30 mouse cellular contexts compared by ENCODE assay signal in the genomic region with DNA sequence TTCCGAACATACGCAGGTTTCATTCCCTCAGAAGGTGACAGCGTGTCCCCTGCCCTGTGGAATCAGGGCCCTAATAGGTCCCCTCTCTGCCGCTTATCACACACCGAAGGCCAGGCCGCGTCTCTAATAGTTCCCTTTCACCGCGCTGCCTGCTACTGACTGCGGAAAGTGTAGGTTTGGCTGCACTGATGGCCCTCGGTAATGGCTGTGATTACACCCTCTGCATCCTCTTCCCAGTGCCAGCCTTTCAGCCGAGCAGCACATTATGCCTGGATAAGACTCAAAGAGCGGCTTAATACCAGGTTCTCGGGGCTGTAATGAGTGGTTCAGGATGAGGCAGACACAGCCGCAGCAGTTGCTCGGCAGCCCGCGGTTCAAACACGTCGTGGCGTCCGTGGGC. TPM values are rescaled to one million over a fixed set of nuclear protein-coding genes. Genes with fewer than 3 reads are reported as not detected.
A peak's percentile ranks its signal among the peaks of the same experiment; 100 is the strongest.
DNase-seq lines count a peak whose midpoint lies in the region; ATAC-seq and TF ChIP-seq lines count a peak whose summit lies in the region.
"Had no signal": no experiment of that assay in that cellular context is flagged by ENCODE, and none has a peak within 500 bp of the region (broad histone marks: within the 10 kb centered on the region; RNA-seq: fewer than 3 reads in every experiment).

No protein-coding gene starts in this region.

- H3K4me1 ChIP-seq in forebrain, embryonic 12.5 days = peaks cover 23% of the 10 kb centered on the region
- H3K4me1 ChIP-seq in forebrain, embryonic 11.5 days (replicated peaks; ENCODE audit: control insufficient read depth, insufficient read depth, low read length) = peaks cover 9% of the 10 kb centered on the region
- H3K4me1 ChIP-seq in ES-E14 (ENCODE audit: control insufficient read depth in 2 of 2, insufficient read depth in 2 of 2, low read length in 2 of 2, poor library complexity in 1 of 2) = no peaks in the 10 kb centered on the region
- peaks cover 27% of the 10 kb centered on the region for H3K4me1 ChIP-seq in forebrain, embryonic 14.5 days (ENCODE audit: control insufficient read depth, insufficient read depth, low read length)
- no peaks in the 10 kb centered on the region for H3K4me1 ChIP-seq in midbrain, embryonic 16.5 days (ENCODE audit: control insufficient read depth, insufficient read depth, low read length)

- H3K27me3 ChIP-seq in forebrain, embryonic 12.5 days = peaks cover 30% of the 10 kb centered on the region; the same call in 1 of the 2 replicates
- H3K27me3 ChIP-seq in forebrain, embryonic 11.5 days (ENCODE audit: control insufficient read depth, insufficient read depth, low read length) = no peaks in the 10 kb centered on the region; the same call in 1 of the 2 replicates
- no peaks in the 10 kb centered on the region for H3K27me3 ChIP-seq in forebrain, embryonic 14.5 days (replicated peaks; ENCODE audit: control insufficient read depth, insufficient read depth, low read length)
- H3K27me3 ChIP-seq in midbrain, embryonic 16.5 days (ENCODE audit: control insufficient read depth, insufficient read depth, low read depth, low read length) = no peaks in the 10 kb centered on the region; the same call in 1 of the 2 replicates
- H3K27me3 ChIP-seq: embryonic facial prominence, embryonic 12.5 days had no signal

- H3K4me2 ChIP-seq in forebrain, embryonic 12.5 days = no peak overlapping the region
- H3K4me2 ChIP-seq in forebrain, embryonic 11.5 days (ENCODE audit: low read depth, low read length, severe bottlenecking) = no peak overlapping the region
- no peak overlapping the region for H3K4me2 ChIP-seq in forebrain, embryonic 14.5 days (ENCODE audit: low read length)
- H3K4me2 ChIP-seq in midbrain, embryonic 16.5 days (ENCODE audit: low read length) = no peak overlapping the region
- H3K4me2 ChIP-seq: embryonic facial prominence, embryonic 12.5 days; heart, embryonic 15.5 days; hindbrain, embryonic 13.5 days; midbrain, embryonic 12.5 days had no signal

- 0 out of 2 replicates have a peak overlapping the region, but pooled peaks have one; percentile 2 for H3K27ac ChIP-seq in forebrain, embryonic 12.5 days
- no peak overlapping the region for H3K27ac ChIP-seq in forebrain, embryonic 11.5 days (ENCODE audit: low read depth, low read length)
- no peak overlapping the region for H3K27ac ChIP-seq in ES-E14 (ENCODE audit: insufficient read depth, low read depth, low read length, poor library complexity, severe bottlenecking)
- peak overlapping the region; percentile 60 for H3K27ac ChIP-seq in forebrain, embryonic 14.5 days (ENCODE audit: low read depth, low read length)
- no peak overlapping the region for H3K27ac ChIP-seq in midbrain, embryonic 16.5 days (ENCODE audit: low read length)
- H3K27ac ChIP-seq: embryonic facial prominence, embryonic 12.5 days; gastrocnemius, adult 2 months; heart, embryonic 15.5 days; hindbrain, embryonic 13.5 days; midbrain, embryonic 12.5 days had no signal

- DNase-seq in forebrain, embryonic 11.5 days (ENCODE audit: low spot score) = no peak
- DNase-seq in ES-E14 (ENCODE audit: low read depth, low spot score) = no peak
- peak; percentile 79 for DNase-seq in forebrain, embryonic 14.5 days (ENCODE audit: low spot score)
- no peak for DNase-seq in spleen, postnatal 4 days (ENCODE audit: low spot score in 2 of 2)
- no peak for DNase-seq in lung, postnatal 14 days
- DNase-seq: adrenal gland, postnatal 10 days; cerebellum, adult 9-10 months; gastrocnemius, adult 2 months; heart, postnatal 36 days; kidney, adult 18-20 months; kidney, postnatal 10 days; right cerebral cortex, postnatal 14 days had no signal

- in situ Hi-C loops in ES-E14 (cut with MboI; ENCODE audit: low sequenced_read_pairs in 2 of 2, unreplicated experiment in 2 of 2) = no loop called here

- ATAC-seq in forebrain, embryonic 12.5 days (ENCODE audit: low FRiP score) = peak; percentile 60; the same call in 1 of the 2 replicates
- ATAC-seq in forebrain, embryonic 11.5 days (replicated peaks; ENCODE audit: low FRiP score) = no peak
- ATAC-seq in forebrain, embryonic 14.5 days = peak; percentile 65
- ATAC-seq in midbrain, embryonic 16.5 days = 0 out of 2 replicates have a peak, but pooled peaks have one; percentile 32

- H3K36me3 ChIP-seq in forebrain, embryonic 12.5 days (replicated peaks) = no peaks in the 10 kb centered on the region
- H3K36me3 ChIP-seq in forebrain, embryonic 11.5 days (ENCODE audit: control insufficient read depth, insufficient read depth, low read length) = no peaks in the 10 kb centered on the region
- no peaks in the 10 kb centered on the region for H3K36me3 ChIP-seq in ES-E14 (ENCODE audit: control insufficient read depth, insufficient read depth, low read length, poor library complexity, severe bottlenecking)
- H3K36me3 ChIP-seq in forebrain, embryonic 14.5 days (ENCODE audit: control insufficient read depth, insufficient read depth, low read length) = no peaks in the 10 kb centered on the region
- no peaks in the 10 kb centered on the region for H3K36me3 ChIP-seq in midbrain, embryonic 16.5 days (ENCODE audit: control insufficient read depth, insufficient read depth, low read length)
- H3K36me3 ChIP-seq: embryonic facial prominence, embryonic 12.5 days; heart, embryonic 15.5 days; hindbrain, embryonic 13.5 days; midbrain, embryonic 12.5 days had no signal

- WGBS in forebrain, embryonic 12.5 days = 70% methylated on average over 22 of the region's 22 CpGs
- WGBS in forebrain, embryonic 11.5 days = 73% methylated on average over 22 of the region's 22 CpGs
- WGBS in forebrain, embryonic 14.5 days = 48% methylated on average over 22 of the region's 22 CpGs
- WGBS in midbrain, embryonic 16.5 days = 75% methylated on average over 22 of the region's 22 CpGs

- H3K9me3 ChIP-seq in forebrain, embryonic 12.5 days = no peaks in the 10 kb centered on the region
- H3K9me3 ChIP-seq in forebrain, embryonic 11.5 days (ENCODE audit: control insufficient read depth, low read length) = no peaks in the 10 kb centered on the region
- H3K9me3 ChIP-seq in ES-E14 (ENCODE audit: control insufficient read depth, insufficient read depth, low read depth, low read length) = no peaks in the 10 kb centered on the region
- no peaks in the 10 kb centered on the region for H3K9me3 ChIP-seq in forebrain, embryonic 14.5 days (replicated peaks; ENCODE audit: control insufficient read depth, low read length)
- no peaks in the 10 kb centered on the region for H3K9me3 ChIP-seq in midbrain, embryonic 16.5 days (replicated peaks; ENCODE audit: control insufficient read depth, low read length, poor library complexity, severe bottlenecking)
- H3K9me3 ChIP-seq: embryonic facial prominence, embryonic 12.5 days; heart, embryonic 15.5 days; hindbrain, embryonic 13.5 days; midbrain, embryonic 12.5 days had no signal

- H3K9ac ChIP-seq in forebrain, embryonic 12.5 days = no peak overlapping the region
- no peak overlapping the region for H3K9ac ChIP-seq in forebrain, embryonic 11.5 days (ENCODE audit: low read length)
- H3K9ac ChIP-seq in ES-E14 (ENCODE audit: insufficient read depth, low read depth, low read length, poor library complexity, severe bottlenecking) = no peak overlapping the region
- peak overlapping the region; percentile 32 for H3K9ac ChIP-seq in forebrain, embryonic 14.5 days (ENCODE audit: low read length)
- H3K9ac ChIP-seq in midbrain, embryonic 16.5 days (ENCODE audit: low read depth, low read length) = no peak overlapping the region
- H3K9ac ChIP-seq: embryonic facial prominence, embryonic 12.5 days; heart, embryonic 15.5 days; hindbrain, embryonic 13.5 days; midbrain, embryonic 12.5 days had no signal

- no peak overlapping the region for H3K4me3 ChIP-seq in forebrain, embryonic 12.5 days (replicated peaks)
- H3K4me3 ChIP-seq in forebrain, embryonic 11.5 days (ENCODE audit: low read depth, low read length) = no peak overlapping the region
- peak overlapping the region; percentile 0 to 41 for H3K4me3 ChIP-seq in ES-E14 (ENCODE audit: insufficient read depth in 1 of 2, low read depth in 1 of 2, low read length in 2 of 2, poor library complexity in 1 of 2, severe bottlenecking in 1 of 2)
- no peak overlapping the region for H3K4me3 ChIP-seq in forebrain, embryonic 14.5 days (ENCODE audit: low read depth, low read length)
- H3K4me3 ChIP-seq in midbrain, embryonic 16.5 days (ENCODE audit: low read depth, low read length) = no peak overlapping the region
- H3K4me3 ChIP-seq: embryonic facial prominence, embryonic 12.5 days; erythroblast, embryonic 14.5 days; gastrocnemius, adult 2 months; heart, embryonic 15.5 days; hindbrain, embryonic 13.5 days; midbrain, embryonic 12.5 days had no signal

TF ChIP-seq in ES-E14, 5 proteins besides CTCF, POLR2A, EP300 and RAD21:
- TF ChIP-seq HCFC1 (IDR thresholded peaks at IDR 0.05; ENCODE audit: borderline replicate concordance, insufficient read depth, low read length) = no peak
- no peak for TF ChIP-seq MAFK (IDR thresholded peaks at IDR 0.05; ENCODE audit: insufficient read depth, low read depth, low read length)
- no peak for TF ChIP-seq ZNF384 (IDR thresholded peaks at IDR 0.05; ENCODE audit: low read depth, low read length)
- TF ChIP-seq ZC3H11A (IDR thresholded peaks at IDR 0.05; ENCODE audit: borderline replicate concordance, low read depth, low read length) = no peak
- no peak for TF ChIP-seq CHD2 (IDR thresholded peaks at IDR 0.05; ENCODE audit: low read depth, low read length)
TF ChIP-seq in ES-E14: peak in this region for 0.

RNA-seq across cellular contexts. Expression of a gene that starts 3.5 kb away (rescaled TPM):
- 0.18 and 0.56 TPM in 2 replicates for polyA plus RNA-seq in forebrain, embryonic 12.5 days (2016; fragmentation: Nextera tagmentation; extraction: Ambion mirVana)
- not detected in 2 replicates for polyA plus RNA-seq in forebrain, embryonic 11.5 days (2014; fragmentation: Nextera tagmentation; extraction: Ambion mirVana)
- not detected in 2 replicates for total RNA-seq in ES-E14 (2012; rRNA removed)
- polyA plus RNA-seq in forebrain, embryonic 14.5 days (2014; fragmentation: Nextera tagmentation; extraction: Ambion mirVana) = 0.27 TPM in 1 of 2 replicates, not detected in the other
- 0.11 TPM in 1 of 2 replicates, not detected in the other for polyA plus RNA-seq in midbrain, embryonic 16.5 days (2015; fragmentation: Nextera tagmentation; extraction: Ambion mirVana)
- total RNA-seq: adrenal gland, postnatal 10 days; gastrocnemius, adult 2 months; gastrocnemius, postnatal 4 days; heart, postnatal 36 days; layer of hippocampus, adult 18-20 months; left cerebral cortex, postnatal 10 days; liver, adult 2 months; MEL had no signal
- polyA plus RNA-seq: embryonic facial prominence, embryonic 12.5 days; erythroblast, embryonic 14.5 days; heart, embryonic 15.5 days; limb, embryonic 11.5 days; liver, adult 2 months; liver, embryonic 16.5 days; lung, embryonic 16.5 days; neural tube, embryonic 14.5 days; testis, adult 2 months; urinary bladder, adult 2 months had no signal

Comparison
In these comparisons a context has a peak if more than half of its experiments do, and no peak if none do; other contexts are left out.
1. H3K27ac ChIP-seq: peak in forebrain, embryonic 12.5 days (single experiment) and forebrain, embryonic 14.5 days (single experiment); none in forebrain, embryonic 11.5 days (single experiment), ES-E14 (single experiment) and midbrain, embryonic 16.5 days (single experiment).
2. H3K4me3 ChIP-seq: peak in ES-E14 (2 of 2); none in forebrain, embryonic 12.5 days (single experiment), forebrain, embryonic 11.5 days (single experiment), forebrain, embryonic 14.5 days (single experiment) and midbrain, embryonic 16.5 days (single experiment).